Mouse (Mus musculus) kidney, postnatal 0 days (tissue): ENCODE measurements around the gene Fads6. TPM values are rescaled to one million over a fixed set of nuclear protein-coding genes. Genes with fewer than 3 reads are reported as not detected.

Source experiments
- ATAC-seq: fragments of 200-750 bp; cut with Nextera tagmentation; replicated peaks from 2 replicates; pipeline ENCODE4 v1.8.0; 2017; ENCODE audit warnings: low read depth, moderate number of reproducible peaks, moderate TSS enrichment, moderate library complexity; ENCODE audit not compliant: low FRiP score
- DNase-seq: peaks from one replicate; pipeline ENCODE4 v3.0.0-alpha.2; 2016; ENCODE audit warnings: low spot score
- H3K27ac ChIP-seq: fragments of 300-500 bp; sonication (generic); 2 replicates; pipeline ENCODE4 v1.5.1; 2014; ENCODE audit warnings: mild to moderate bottlenecking
- H3K27me3 ChIP-seq: fragments of 300-500 bp; sonication (generic); 2 replicates; pipeline ENCODE4 v1.6.1; 2014; ENCODE audit warnings: low read length, mixed read lengths; ENCODE audit not compliant: insufficient read depth
- H3K36me3 ChIP-seq: fragments of 300-500 bp; sonication (generic); 2 replicates; pipeline ENCODE4 v1.6.1; 2014; ENCODE audit warnings: low read length, mixed read lengths; ENCODE audit not compliant: insufficient read depth
- H3K4me1 ChIP-seq: fragments of 300-500 bp; sonication (generic); replicated peaks from 2 replicates; pipeline ENCODE4 v1.6.1; 2014; ENCODE audit warnings: antibody characterized with exemption, low read length, mixed read lengths; ENCODE audit not compliant: insufficient read depth
- H3K4me2 ChIP-seq: fragments of 300-500 bp; sonication (generic); 2 replicates; pipeline ENCODE4 v1.6.1; 2014; ENCODE audit warnings: mild to moderate bottlenecking, low read length, moderate library complexity, mixed read lengths
- H3K4me3 ChIP-seq: fragments of 300-500 bp; sonication (generic); replicated peaks from 2 replicates; pipeline ENCODE4 v1.5.1; 2014; ENCODE audit warnings: low read depth, low read length
- H3K9ac ChIP-seq: fragments of 300-500 bp; sonication (generic); 2 replicates; pipeline ENCODE4 v1.6.1; 2014; ENCODE audit warnings: low read depth, low read length
- H3K9me3 ChIP-seq: fragments of 300-500 bp; sonication (generic); replicated peaks from 2 replicates; pipeline ENCODE4 v1.6.1; 2016; ENCODE audit warnings: low read length, inconsistent platforms, mixed read lengths
- CTCF ChIP-seq: IDR thresholded peaks from 2 replicates; pipeline ENCODE4 v1.5.1; 2016; ENCODE audit warnings: antibody characterized with exemption, low read depth, mild to moderate bottlenecking, moderate library complexity
- WGBS: fragments of 180-500 bp; shearing (Covaris S2); extraction: QIAGEN DNeasy Blood & Tissue Kit; methylation state at CpG from one replicate; pipeline ENCODE4 v1.1.7; 2014; 5-methylcytosine and 5-hydroxymethylcytosine counted together
- polyA plus RNA-seq: library from polyadenylated mRNA; unstranded; fragments of >200 nt; fragmentation: Nextera tagmentation; extraction: Ambion mirVana; gene quantifications from 2 replicates; pipeline ENCODE4 v1.2.1, GENCODE M21; 2015

Gene Fads6
- polyA plus RNA-seq, 1 experiment from 2014 or later: 1.1 TPM

- peak; percentile 89 for TF ChIP-seq CTCF
- Histone ChIP-seq H3K9me3 (no peaks in the 10 kb centered on the region), H3K4me1 (no peaks in the 10 kb centered on the region; the same call in 1 of the 2 replicates), H3K4me2 (no peak within 1 kb of the TSS), H3K27ac (no peak within 1 kb of the TSS), H3K9ac (no peak within 1 kb of the TSS), H3K27me3 (peaks cover 72% of the 10 kb centered on the region), H3K4me3 (no peak within 1 kb of the TSS), H3K36me3 (no peaks in the 10 kb centered on the region)
- ATAC-seq (0 out of 2 replicates have a peak, but pooled peaks have one; percentile 8), DNase-seq (peak; percentile 77)
- WGBS: 3% methylated on average over 35 of the region's 35 CpGs
Observed at GRCm38 (mm10) chr11:115321906-115322693, 24.6 kb upstream of the Fads6 start, which contains the start of gene Ush1g. Gene Ush1g, minus strand, starts transcription at chr11:115322041.

DNA sequence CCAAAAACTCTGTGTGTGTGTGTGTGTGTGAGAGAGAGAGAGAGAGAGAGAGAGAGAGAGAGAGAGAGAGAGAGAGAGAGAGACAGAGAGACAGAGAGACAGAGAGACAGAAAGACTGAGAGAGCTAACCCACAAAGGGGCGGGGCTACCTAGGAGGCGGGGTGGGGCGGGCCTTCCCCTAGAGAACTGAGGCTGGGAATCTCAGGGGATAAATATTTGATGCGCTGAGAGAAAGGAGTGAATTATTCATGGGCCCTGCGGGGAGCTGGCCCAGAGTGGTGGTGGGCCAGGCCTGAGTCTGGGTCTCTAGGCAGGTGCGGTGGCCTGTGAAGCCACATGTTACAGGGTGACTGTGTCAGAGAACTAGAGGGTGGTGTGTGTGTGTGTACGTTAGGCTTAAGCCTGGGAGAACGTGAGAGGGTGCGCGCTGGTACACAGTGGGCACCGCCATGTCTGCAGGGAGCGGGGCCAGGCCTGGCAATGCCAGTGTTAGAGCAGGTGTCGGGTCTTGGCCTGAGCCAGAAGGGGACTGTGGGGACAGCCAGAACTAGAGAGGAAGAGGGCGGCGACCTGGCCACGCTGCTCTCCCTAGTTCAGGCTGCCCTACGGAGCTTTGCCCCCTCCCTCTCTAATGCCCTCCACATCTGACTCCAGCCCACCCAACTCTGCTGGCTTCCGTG lies 22.4 kb upstream of the Fads6 start:
- ATAC-seq: no peak
- Histone ChIP-seq H3K27me3 (peaks cover 92% of the 10 kb centered on the region), H3K36me3 (no peaks in the 10 kb centered on the region), H3K9ac (no peak overlapping the region), H3K9me3 (no peaks in the 10 kb centered on the region), H3K4me1 (no peaks in the 10 kb centered on the region; the same call in 1 of the 2 replicates), H3K4me2 (no peak overlapping the region), H3K4me3 (no peak overlapping the region), H3K27ac (no peak overlapping the region)
- DNase-seq: no peak
- WGBS: 8% methylated on average over 18 of the region's 18 CpGs
- TF ChIP-seq CTCF: no peak

DNA sequence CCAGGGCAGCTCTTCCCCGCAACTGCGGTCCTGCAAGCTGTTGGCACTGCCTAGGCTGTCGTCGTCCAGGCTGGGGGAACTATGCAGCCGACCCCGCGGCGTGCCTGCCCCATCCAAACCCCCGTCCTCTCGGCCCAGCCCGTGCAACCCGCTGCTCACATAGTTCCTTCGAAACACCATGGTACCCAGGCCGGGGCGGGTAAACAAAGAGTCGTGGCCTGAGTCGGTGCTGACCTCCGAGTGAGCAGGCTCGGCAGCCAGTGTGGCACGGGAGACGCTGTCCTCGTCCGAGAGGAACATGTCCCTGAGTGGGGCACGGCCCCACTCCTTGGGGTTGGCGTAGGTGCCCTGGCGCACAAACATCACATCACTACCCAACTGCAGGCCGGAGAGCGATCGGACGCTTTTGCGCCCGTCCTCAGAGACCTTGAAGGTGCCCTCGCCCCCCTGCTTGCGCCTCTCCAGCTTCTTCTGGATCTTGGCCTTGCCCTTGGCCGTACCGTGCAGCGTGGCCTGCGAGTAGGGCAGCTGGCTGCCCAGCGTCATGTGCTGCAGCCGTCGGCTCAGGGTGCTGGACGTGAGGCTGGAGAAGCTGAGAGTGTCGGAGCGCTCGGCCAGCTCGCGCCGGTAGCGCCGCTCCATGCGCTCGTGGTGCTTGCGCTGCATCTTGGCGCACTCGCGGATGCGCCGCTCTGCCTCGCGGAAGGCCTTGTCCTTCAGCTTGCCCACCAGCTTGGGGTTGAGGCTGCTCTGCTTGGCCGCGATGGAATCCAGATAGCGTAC lies 21.0 kb upstream of the Fads6 start:
- DNase-seq (no peak), ATAC-seq (no peak)
- no peak overlapping the region for H3K9ac ChIP-seq
- peaks cover 86% of the 10 kb centered on the region for H3K27me3 ChIP-seq
- H3K4me3 ChIP-seq: no peak overlapping the region
- H3K4me2 ChIP-seq: no peak overlapping the region
- no peak overlapping the region for H3K27ac ChIP-seq
- TF ChIP-seq CTCF: no peak
- H3K36me3 ChIP-seq: no peaks in the 10 kb centered on the region
- no peaks in the 10 kb centered on the region; the same call in 1 of the 2 replicates for H3K4me1 ChIP-seq
- H3K9me3 ChIP-seq: no peaks in the 10 kb centered on the region
- 3% methylated on average over 63 of the region's 63 CpGs for WGBS

GRCm38 (mm10) chr11:115317204-115317603 lies 19.7 kb upstream of the Fads6 start:
- Histone ChIP-seq H3K4me1 (no peaks in the 10 kb centered on the region; the same call in 1 of the 2 replicates), H3K27ac (no peak overlapping the region), H3K4me2 (no peak overlapping the region), H3K36me3 (no peaks in the 10 kb centered on the region), H3K4me3 (no peak overlapping the region), H3K27me3 (peaks cover 75% of the 10 kb centered on the region), H3K9ac (no peak overlapping the region), H3K9me3 (no peaks in the 10 kb centered on the region)
- no peak for ATAC-seq
- DNase-seq: no peak
- WGBS: 65% methylated on average over 7 of the region's 7 CpGs
- no peak for TF ChIP-seq CTCF

- H3K36me3 ChIP-seq: no peaks in the 10 kb centered on the region
- H3K4me1 ChIP-seq: no peaks in the 10 kb centered on the region; the same call in 1 of the 2 replicates
- no peak overlapping the region for H3K4me2 ChIP-seq
- peaks cover 46% of the 10 kb centered on the region for H3K27me3 ChIP-seq
- no peak overlapping the region for H3K27ac ChIP-seq
- no peak overlapping the region for H3K4me3 ChIP-seq
- H3K9ac ChIP-seq: no peak overlapping the region
- peak; percentile 44 for DNase-seq
- TF ChIP-seq CTCF: peak; percentile 55
- no peak for ATAC-seq
- 42% methylated on average over 2 of the region's 2 CpGs for WGBS
- no peaks in the 10 kb centered on the region for H3K9me3 ChIP-seq
Observed at GRCm38 (mm10) chr11:115314249-115314648, 16.8 kb upstream of the Fads6 start.

- Histone ChIP-seq H3K4me3 (no peak overlapping the region), H3K9ac (no peak overlapping the region), H3K27me3 (no peaks in the 10 kb centered on the region), H3K4me2 (no peak overlapping the region), H3K4me1 (no peaks in the 10 kb centered on the region), H3K27ac (no peak overlapping the region), H3K36me3 (no peaks in the 10 kb centered on the region), H3K9me3 (no peaks in the 10 kb centered on the region)
- WGBS: 43% methylated on average over 1 of the region's 1 CpGs
- ATAC-seq: no peak
- no peak for TF ChIP-seq CTCF
- no peak for DNase-seq
Observed at GRCm38 (mm10) chr11:115308781-115309180, 11.3 kb upstream of the Fads6 start.
